Mouse (Mus musculus) urinary bladder, postnatal 14 days (tissue): ENCODE results near the gene Tmem104.
A peak's percentile ranks its signal among the peaks of the same experiment; 100 is the strongest.

Source experiments
- DNase-seq: peaks from one replicate; pipeline ENCODE4 v3.0.0; 2021; ENCODE audit warnings: low spot score

The Tmem104 gene

GRCm38 (mm10) chr11:115231168-115231915 is 44.1 kb downstream of the Tmem104 start:
- no peak for DNase-seq

GRCm38 (mm10) chr11:115231924-115232323 is 44.6 kb downstream of the Tmem104 start:
- no peak for DNase-seq

GRCm38 (mm10) chr11:115232889-115233288 is 45.6 kb downstream of the Tmem104 start:
- no peak for DNase-seq

- no peak for DNase-seq
These were observed 46.4 kb downstream of the Tmem104 start for GRCm38 (mm10) chr11:115233526-115234290.

- no peak for DNase-seq
These were observed 47.2 kb downstream of the Tmem104 start for GRCm38 (mm10) chr11:115234320-115235044.

GRCm38 (mm10) chr11:115236570-115236969 is 49.3 kb downstream of the Tmem104 start:
- no peak for DNase-seq

GRCm38 (mm10) chr11:115241402-115241801 is 54.1 kb downstream of the Tmem104 start:
- no peak for DNase-seq

GRCm38 (mm10) chr11:115242746-115243145 is 55.5 kb downstream of the Tmem104 start:
- DNase-seq = no peak

- no peak for DNase-seq
These were observed 56.5 kb downstream of the Tmem104 start for GRCm38 (mm10) chr11:115243783-115244182.

- DNase-seq = no peak
These were observed 57.6 kb downstream of the Tmem104 start for GRCm38 (mm10) chr11:115244840-115245239.

GRCm38 (mm10) chr11:115246386-115246785 is 59.1 kb downstream of the Tmem104 start:
- no peak for DNase-seq

GRCm38 (mm10) chr11:115247240-115247639 is 60.0 kb downstream of the Tmem104 start:
- no peak for DNase-seq

- DNase-seq = no peak
These were observed 60.7 kb downstream of the Tmem104 start for GRCm38 (mm10) chr11:115247945-115248344.

- DNase-seq = peak; percentile 29
These were observed 62.6 kb downstream of the Tmem104 start for GRCm38 (mm10) chr11:115249721-115250404.

GRCm38 (mm10) chr11:115250405-115251090 is 63.3 kb downstream of the Tmem104 start:
- no peak for DNase-seq

GRCm38 (mm10) chr11:115251258-115251657 is 64.0 kb downstream of the Tmem104 start:
- no peak for DNase-seq

GRCm38 (mm10) chr11:115257775-115258510 is 70.7 kb downstream of the Tmem104 start:
- DNase-seq = no peak

GRCm38 (mm10) chr11:115259134-115259533 is 71.8 kb downstream of the Tmem104 start:
- no peak for DNase-seq

- no peak for DNase-seq
These were observed 75.7 kb downstream of the Tmem104 start for GRCm38 (mm10) chr11:115262954-115263353.

GRCm38 (mm10) chr11:115264136-115264861 is 77.0 kb downstream of the Tmem104 start:
- DNase-seq = no peak
